Mouse (Mus musculus) spleen, postnatal 36 days (tissue): ENCODE results near the gene Btaf1.
A peak's percentile ranks its signal among the peaks of the same experiment; 100 is the strongest.

Experiments
- DNase-seq, 2 experiments: peaks; one replicate each; pipeline ENCODE4 v3.0.0; 2022; ENCODE audit warnings: low spot score in 2 of 2, mixed read lengths in 1 of 2

Btaf1 gene

GRCm38 (mm10) chr19:37020951-37021350 lies 95.1 kb downstream of the Btaf1 start:
- no peak for DNase-seq

- DNase-seq, result no peak
Measured at GRCm38 (mm10) chr19:37022146-37022545, 96.3 kb downstream of the Btaf1 start.

GRCm38 (mm10) chr19:37025839-37026319 lies 100.0 kb downstream of the Btaf1 start:
- DNase-seq, result no peak

- no peak for DNase-seq
Measured at GRCm38 (mm10) chr19:37026408-37026807, 100.5 kb downstream of the Btaf1 start.

GRCm38 (mm10) chr19:37029771-37030170 lies 103.9 kb downstream of the Btaf1 start:
- no peak for DNase-seq

GRCm38 (mm10) chr19:37031446-37031845 lies 105.6 kb downstream of the Btaf1 start:
- no peak for DNase-seq

- no peak for DNase-seq
Measured at GRCm38 (mm10) chr19:37032364-37032763, 106.5 kb downstream of the Btaf1 start.

GRCm38 (mm10) chr19:37040906-37041305 lies 115.0 kb downstream of the Btaf1 start:
- DNase-seq, result no peak

- no peak for DNase-seq
Measured at GRCm38 (mm10) chr19:37044431-37044830, 118.6 kb downstream of the Btaf1 start.

GRCm38 (mm10) chr19:37048507-37048906 lies 122.6 kb downstream of the Btaf1 start:
- DNase-seq, result no peak

- DNase-seq, result peak; percentile 9 to 53
Measured at GRCm38 (mm10) chr19:37050643-37051345, 124.9 kb downstream of the Btaf1 start.

- no peak for DNase-seq
Measured at GRCm38 (mm10) chr19:37055976-37056556, 130.2 kb downstream of the Btaf1 start.

GRCm38 (mm10) chr19:37057161-37057905 lies 131.5 kb downstream of the Btaf1 start:
- no peak for DNase-seq

- no peak for DNase-seq
Measured at GRCm38 (mm10) chr19:37059623-37060022, 133.7 kb downstream of the Btaf1 start.

GRCm38 (mm10) chr19:37060078-37060477 lies 134.2 kb downstream of the Btaf1 start:
- no peak for DNase-seq
